9 mouse cellular contexts compared by ENCODE assay signal in the genomic region with DNA sequence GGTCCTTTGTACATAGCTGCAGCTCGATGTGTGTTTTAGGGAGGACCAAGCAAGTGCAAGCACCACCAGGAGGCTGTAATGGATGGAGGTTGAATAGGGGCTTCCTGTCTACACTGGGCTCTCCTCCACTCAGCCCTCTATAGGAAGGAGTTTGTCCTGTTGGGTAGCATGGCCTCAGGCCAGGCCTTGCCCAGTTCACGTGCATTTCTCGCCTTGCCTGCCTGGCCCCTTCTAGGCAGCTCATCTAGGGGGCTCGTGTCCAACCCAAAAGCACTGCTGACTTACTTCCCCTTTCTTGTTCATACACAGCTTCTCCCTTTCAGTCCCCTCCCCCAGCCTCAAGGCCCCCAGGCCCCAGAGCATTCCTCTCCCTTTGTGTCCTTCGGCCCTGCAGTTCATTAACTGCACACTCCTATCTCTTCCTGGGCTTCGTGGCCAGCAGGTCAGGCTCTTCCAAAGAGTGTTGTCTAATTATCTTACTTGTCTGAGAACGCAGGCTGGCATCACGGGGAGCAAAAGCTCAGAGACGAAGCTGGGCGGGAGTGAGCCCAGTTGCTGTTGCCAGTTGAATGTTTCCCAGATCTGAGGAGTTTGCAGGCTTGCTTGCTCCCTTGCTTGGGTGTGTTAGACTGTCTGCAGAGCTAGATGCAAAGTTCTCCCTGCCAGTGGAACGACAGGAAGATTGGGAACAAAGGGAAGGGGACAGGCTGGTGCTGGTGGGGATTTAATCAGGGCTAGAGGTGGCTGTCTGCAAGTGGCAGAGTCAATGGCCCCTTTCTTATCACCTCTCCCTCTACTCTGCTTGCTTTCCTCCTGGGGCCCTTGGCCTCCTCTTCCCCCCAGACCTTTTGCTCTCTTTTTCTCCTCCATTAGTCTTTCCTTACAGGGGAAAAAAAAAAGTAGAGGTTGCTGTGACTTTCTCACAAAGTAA.
DNase-seq lines count a peak whose midpoint lies in the region; ATAC-seq and TF ChIP-seq lines count a peak whose summit lies in the region.
"Had no signal": no experiment of that assay in that cellular context is flagged by ENCODE, and none has a peak within 500 bp of the region (broad histone marks: within the 10 kb centered on the region; RNA-seq: fewer than 3 reads in every experiment).

No protein-coding gene starts in this region.

- H3K27ac ChIP-seq in hindbrain, embryonic 10.5 days = peak overlapping the region; percentile 79
- H3K27ac ChIP-seq in hindbrain, embryonic 14.5 days = no peak overlapping the region
- H3K27ac ChIP-seq in ES-Bruce4 (ENCODE audit: insufficient read depth, low read length) = peak overlapping the region; percentile 6; the same call in 1 of the 2 replicates
- peak overlapping the region; percentile 27; the same call in 1 of the 2 replicates for H3K27ac ChIP-seq in forebrain, embryonic 14.5 days (ENCODE audit: low read depth, low read length)
- peak overlapping the region; percentile 31 for H3K27ac ChIP-seq in midbrain, embryonic 12.5 days (replicated peaks)

- peak; percentile 27 for DNase-seq in hindbrain, embryonic 10.5 days (ENCODE audit: low spot score)
- DNase-seq in hindbrain, embryonic 14.5 days (ENCODE audit: low spot score) = no peak
- peak; percentile 44 for DNase-seq in forebrain, embryonic 14.5 days (ENCODE audit: low spot score)
- DNase-seq in cerebellum, adult 11-12 months = no peak
- DNase-seq in cerebellum, adult 9-10 months = no peak
- DNase-seq: cerebellum, adult 9-11 months had no signal

- no peaks in the 10 kb centered on the region for H3K9me3 ChIP-seq in hindbrain, embryonic 10.5 days
- H3K9me3 ChIP-seq in hindbrain, embryonic 14.5 days (ENCODE audit: control insufficient read depth, low read length) = no peaks in the 10 kb centered on the region
- H3K9me3 ChIP-seq in ES-Bruce4 (replicated peaks; ENCODE audit: control insufficient read depth, insufficient read depth, low read length, poor library complexity, severe bottlenecking) = no peaks in the 10 kb centered on the region
- H3K9me3 ChIP-seq in forebrain, embryonic 14.5 days (replicated peaks; ENCODE audit: control insufficient read depth, low read length) = no peaks in the 10 kb centered on the region
- H3K9me3 ChIP-seq in midbrain, embryonic 12.5 days = no peaks in the 10 kb centered on the region

- H3K4me1 ChIP-seq in hindbrain, embryonic 10.5 days (replicated peaks) = peaks cover 33% of the 10 kb centered on the region
- H3K4me1 ChIP-seq in hindbrain, embryonic 14.5 days (replicated peaks; ENCODE audit: control insufficient read depth, insufficient read depth, low read length) = peaks cover 10% of the 10 kb centered on the region
- no peaks in the 10 kb centered on the region for H3K4me1 ChIP-seq in ES-Bruce4 (ENCODE audit: control insufficient read depth, insufficient read depth, low read length)
- peaks cover 10% of the 10 kb centered on the region for H3K4me1 ChIP-seq in forebrain, embryonic 14.5 days (ENCODE audit: control insufficient read depth, insufficient read depth, low read length)
- peaks cover 14% of the 10 kb centered on the region for H3K4me1 ChIP-seq in midbrain, embryonic 12.5 days

- no peak for TF ChIP-seq CTCF in ES-Bruce4 (IDR thresholded peaks at IDR 0.05; ENCODE audit: low read depth, low read length)

- WGBS in hindbrain, embryonic 10.5 days = 29% methylated on average over 11 of the region's 11 CpGs
- WGBS in hindbrain, embryonic 14.5 days = 23% methylated on average over 11 of the region's 11 CpGs
- WGBS in forebrain, embryonic 14.5 days = 17% methylated on average over 11 of the region's 11 CpGs
- WGBS in midbrain, embryonic 12.5 days = 30% methylated on average over 11 of the region's 11 CpGs

- no peaks in the 10 kb centered on the region for H3K27me3 ChIP-seq in hindbrain, embryonic 10.5 days (ENCODE audit: insufficient read depth, poor library complexity, severe bottlenecking)
- no peaks in the 10 kb centered on the region for H3K27me3 ChIP-seq in hindbrain, embryonic 14.5 days (ENCODE audit: control insufficient read depth, insufficient read depth, low read length)
- no peaks in the 10 kb centered on the region for H3K27me3 ChIP-seq in ES-Bruce4 (ENCODE audit: control insufficient read depth, insufficient read depth, low read length, poor library complexity, severe bottlenecking)
- H3K27me3 ChIP-seq in forebrain, embryonic 14.5 days (replicated peaks; ENCODE audit: control insufficient read depth, insufficient read depth, low read length) = no peaks in the 10 kb centered on the region
- H3K27me3 ChIP-seq in midbrain, embryonic 12.5 days = no peaks in the 10 kb centered on the region; the same call in 1 of the 2 replicates

- H3K4me3 ChIP-seq in hindbrain, embryonic 10.5 days = no peak overlapping the region
- H3K4me3 ChIP-seq in hindbrain, embryonic 14.5 days (replicated peaks; ENCODE audit: low read length) = no peak overlapping the region
- H3K4me3 ChIP-seq in ES-Bruce4 (ENCODE audit: low read depth, low read length) = no peak overlapping the region
- no peak overlapping the region for H3K4me3 ChIP-seq in forebrain, embryonic 14.5 days (ENCODE audit: low read depth, low read length)
- H3K4me3 ChIP-seq in midbrain, embryonic 12.5 days = no peak overlapping the region

- 0 out of 2 replicates have a peak, but pooled peaks have one; percentile 3 for TF ChIP-seq EP300 in ES-Bruce4 (IDR thresholded peaks at IDR 0.05; ENCODE audit: insufficient read depth, low read depth, low read length)

- ATAC-seq in hindbrain, embryonic 14.5 days (ENCODE audit: low FRiP score) = no peak
- peak; percentile 50 for ATAC-seq in forebrain, embryonic 14.5 days
- ATAC-seq in midbrain, embryonic 12.5 days (ENCODE audit: low FRiP score, low read depth) = peak; percentile 48
- ATAC-seq in cerebellum, adult (ENCODE audit: insufficient number of reproducible peaks, low FRiP score, low TSS enrichment) = no peak

- H3K36me3 ChIP-seq in hindbrain, embryonic 10.5 days = peaks cover 47% of the 10 kb centered on the region
- peaks cover 16% of the 10 kb centered on the region for H3K36me3 ChIP-seq in hindbrain, embryonic 14.5 days (replicated peaks; ENCODE audit: control insufficient read depth, insufficient read depth)
- H3K36me3 ChIP-seq in ES-Bruce4 (ENCODE audit: control insufficient read depth, insufficient read depth, low read length, poor library complexity, severe bottlenecking) = 0 out of 2 replicates have a peak, but pooled peaks cover 3% of the 10 kb centered on the region
- peaks cover 2% of the 10 kb centered on the region; the same call in 1 of the 2 replicates for H3K36me3 ChIP-seq in forebrain, embryonic 14.5 days (ENCODE audit: control insufficient read depth, insufficient read depth, low read length)
- H3K36me3 ChIP-seq in midbrain, embryonic 12.5 days = peaks cover 12% of the 10 kb centered on the region; the same call in 1 of the 2 replicates

- no peak overlapping the region for H3K4me2 ChIP-seq in hindbrain, embryonic 14.5 days (replicated peaks)
- H3K4me2 ChIP-seq in forebrain, embryonic 14.5 days (ENCODE audit: low read length) = no peak overlapping the region
- H3K4me2 ChIP-seq in midbrain, embryonic 12.5 days (replicated peaks) = no peak overlapping the region

- TF ChIP-seq POLR2A in ES-Bruce4 (IDR thresholded peaks at IDR 0.05; ENCODE audit: insufficient read depth, low read length) = no peak

- H3K9ac ChIP-seq in hindbrain, embryonic 14.5 days = no peak overlapping the region
- H3K9ac ChIP-seq in ES-Bruce4 (ENCODE audit: low read depth, poor library complexity, severe bottlenecking) = no peak overlapping the region
- peak overlapping the region; percentile 8; the same call in 1 of the 2 replicates for H3K9ac ChIP-seq in forebrain, embryonic 14.5 days (ENCODE audit: low read length)
- no peak overlapping the region for H3K9ac ChIP-seq in midbrain, embryonic 12.5 days (replicated peaks)

Comparison
In these comparisons a context has a peak if more than half of its experiments do, and no peak if none do; other contexts are left out.
1. DNase-seq: peak in hindbrain, embryonic 10.5 days (single experiment) and forebrain, embryonic 14.5 days (single experiment); none in hindbrain, embryonic 14.5 days (single experiment), cerebellum, adult 11-12 months (single experiment) and cerebellum, adult 9-10 months (single experiment).
2. ATAC-seq: peak in forebrain, embryonic 14.5 days (single experiment) and midbrain, embryonic 12.5 days (single experiment); none in hindbrain, embryonic 14.5 days (single experiment) and cerebellum, adult (single experiment).